Mouse (Mus musculus) E14TG2a.4 (cell line): ENCODE measurements around the gene Srsf7.

Experiments used
- CTCF ChIP-seq: conservative IDR thresholded peaks from 2 replicates; pipeline ENCODE4 v1.5.1; 2014; ENCODE audit warnings: low read length
- NANOG ChIP-seq: IDR thresholded peaks from 2 replicates; pipeline ENCODE4 v1.6.1; 2014; ENCODE audit warnings: borderline replicate concordance, low read length, mixed read lengths
- POU5F1 ChIP-seq: IDR thresholded peaks from 2 replicates; pipeline ENCODE4 v1.6.1; 2014; ENCODE audit warnings: low read length, borderline replicate concordance

DNA sequence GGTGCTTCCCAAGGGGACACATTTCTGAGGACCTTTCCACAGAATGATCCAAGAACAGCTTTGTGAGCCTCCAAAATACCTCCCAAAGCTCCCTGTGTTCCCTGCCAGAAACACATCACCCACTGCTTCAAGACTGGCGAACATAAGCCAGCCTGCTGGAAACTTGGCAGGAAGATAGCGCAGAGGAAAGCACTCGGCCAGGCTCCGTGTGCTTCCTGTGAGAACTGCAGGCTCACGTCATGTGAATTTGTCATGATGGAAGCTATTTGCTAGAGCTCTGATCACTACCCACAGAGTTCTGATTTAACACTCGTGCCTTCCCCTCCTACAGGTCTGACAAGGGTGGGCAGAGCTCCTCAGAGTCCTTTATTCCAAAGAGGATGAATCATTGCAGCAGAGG is 41.4 kb downstream of the Srsf7 start:
- TF ChIP-seq CTCF: no peak
- no peak for TF ChIP-seq NANOG
- TF ChIP-seq POU5F1: no peak
